12 mouse cellular contexts compared by ENCODE assay signal in genomic region chr14:25119999-25120398, GRCm38 (mm10).
DNase-seq lines count a peak whose midpoint lies in the region; ATAC-seq and TF ChIP-seq lines count a peak whose summit lies in the region.
"Had no signal": no experiment of that assay in that cellular context is flagged by ENCODE, and none has a peak within 500 bp of the region (broad histone marks: within the 10 kb centered on the region; RNA-seq: fewer than 3 reads in every experiment).

No protein-coding gene starts in this region.

- no peak overlapping the region for H3K9ac ChIP-seq in hindbrain, embryonic 13.5 days
- H3K9ac ChIP-seq in liver, postnatal 0 days (replicated peaks) = no peak overlapping the region
- no peak overlapping the region for H3K9ac ChIP-seq in liver, embryonic 12.5 days

- no peak for ATAC-seq in hindbrain, embryonic 13.5 days (ENCODE audit: low FRiP score)
- ATAC-seq in liver, postnatal 0 days = no peak
- ATAC-seq in liver, embryonic 12.5 days = no peak

- no peaks in the 10 kb centered on the region for H3K9me3 ChIP-seq in hindbrain, embryonic 13.5 days
- H3K9me3 ChIP-seq in hindbrain, embryonic 10.5 days = 0 out of 2 replicates have a peak, but pooled peaks cover 2% of the 10 kb centered on the region
- H3K9me3 ChIP-seq in liver, postnatal 0 days (ENCODE audit: low read length) = no peaks in the 10 kb centered on the region
- H3K9me3 ChIP-seq in liver, embryonic 12.5 days (replicated peaks) = no peaks in the 10 kb centered on the region

- TF ChIP-seq POLR2A in brain, embryonic 14.5 days (IDR thresholded peaks at IDR 0.05; ENCODE audit: borderline replicate concordance, extremely low read depth, insufficient read depth, insufficient read length, poor library complexity, severe bottlenecking) = no peak

- 0 out of 2 replicates have a peak overlapping the region, but pooled peaks have one; percentile 9 for H3K27ac ChIP-seq in hindbrain, embryonic 13.5 days
- no peak overlapping the region for H3K27ac ChIP-seq in hindbrain, embryonic 10.5 days
- H3K27ac ChIP-seq in liver, postnatal 0 days (ENCODE audit: low read depth) = no peak overlapping the region
- no peak overlapping the region for H3K27ac ChIP-seq in liver, embryonic 12.5 days

- peak; percentile 20; the same call in 1 of the 2 replicates for TF ChIP-seq CTCF in liver, postnatal 0 days (IDR thresholded peaks at IDR 0.05; ENCODE audit: low read depth)
- peak; percentile 29; the same call in 1 of the 2 replicates for TF ChIP-seq CTCF in brain, embryonic 14.5 days (IDR thresholded peaks at IDR 0.05; ENCODE audit: borderline replicate concordance, extremely low read depth, insufficient read depth, insufficient read length)

- H3K36me3 ChIP-seq in hindbrain, embryonic 13.5 days = no peaks in the 10 kb centered on the region
- no peaks in the 10 kb centered on the region for H3K36me3 ChIP-seq in hindbrain, embryonic 10.5 days
- H3K36me3 ChIP-seq in liver, postnatal 0 days (replicated peaks; ENCODE audit: insufficient read depth, low read length) = no peaks in the 10 kb centered on the region
- no peaks in the 10 kb centered on the region for H3K36me3 ChIP-seq in liver, embryonic 12.5 days

- peaks cover 28% of the 10 kb centered on the region for H3K4me1 ChIP-seq in hindbrain, embryonic 13.5 days (replicated peaks)
- peaks cover 24% of the 10 kb centered on the region for H3K4me1 ChIP-seq in hindbrain, embryonic 10.5 days (replicated peaks)
- H3K4me1 ChIP-seq in liver, postnatal 0 days (ENCODE audit: insufficient read depth) = no peaks in the 10 kb centered on the region
- H3K4me1 ChIP-seq in liver, embryonic 12.5 days = no peaks in the 10 kb centered on the region

- WGBS in hindbrain, embryonic 13.5 days = 80% methylated on average over 4 of the region's 4 CpGs
- WGBS in hindbrain, embryonic 10.5 days = 84% methylated on average over 4 of the region's 4 CpGs
- WGBS in liver, postnatal 0 days (ENCODE audit: insufficient replicate concordance) = 73% methylated on average over 4 of the region's 4 CpGs
- WGBS in liver, embryonic 12.5 days (ENCODE audit: insufficient replicate concordance) = 63% methylated on average over 4 of the region's 4 CpGs

- TF ChIP-seq EP300 in liver, postnatal 0 days (IDR thresholded peaks at IDR 0.05; ENCODE audit: low read depth) = no peak

- no peak for DNase-seq in hindbrain, embryonic 10.5 days (ENCODE audit: low spot score)
- DNase-seq in liver, postnatal 0 days = no peak
- DNase-seq in brain, embryonic 14.5 days (ENCODE audit: low read depth) = peak; percentile 53
- DNase-seq in thymus, postnatal 25 days = peak; percentile 32
- DNase-seq in urinary bladder, postnatal 4 days (ENCODE audit: low spot score in 2 of 2) = no peak
- DNase-seq: cerebellum, adult 8-10 months; heart, adult 11 months; heart, postnatal 10 days; liver; right cerebral cortex, postnatal 14 days had no signal

- H3K4me3 ChIP-seq in hindbrain, embryonic 13.5 days = no peak overlapping the region
- H3K4me3 ChIP-seq in hindbrain, embryonic 10.5 days = no peak overlapping the region
- no peak overlapping the region for H3K4me3 ChIP-seq in liver, postnatal 0 days (ENCODE audit: low read depth, low read length)
- H3K4me3 ChIP-seq in liver, embryonic 12.5 days = no peak overlapping the region

- no peak overlapping the region for H3K4me2 ChIP-seq in hindbrain, embryonic 13.5 days
- no peak overlapping the region for H3K4me2 ChIP-seq in liver, postnatal 0 days (ENCODE audit: low read depth, low read length)
- no peak overlapping the region for H3K4me2 ChIP-seq in liver, embryonic 12.5 days

- H3K27me3 ChIP-seq in hindbrain, embryonic 13.5 days = no peaks in the 10 kb centered on the region
- no peaks in the 10 kb centered on the region; the same call in 1 of the 2 replicates for H3K27me3 ChIP-seq in hindbrain, embryonic 10.5 days (ENCODE audit: insufficient read depth, poor library complexity, severe bottlenecking)
- no peaks in the 10 kb centered on the region for H3K27me3 ChIP-seq in liver, postnatal 0 days (ENCODE audit: insufficient read depth, low read length)
- H3K27me3 ChIP-seq in liver, embryonic 12.5 days (replicated peaks) = no peaks in the 10 kb centered on the region

Comparison
In these comparisons a context has a peak if more than half of its experiments do, and no peak if none do; other contexts are left out.
1. DNase-seq: peak in brain, embryonic 14.5 days (single experiment) and thymus, postnatal 25 days (single experiment); none in hindbrain, embryonic 10.5 days (single experiment), liver, postnatal 0 days (single experiment) and urinary bladder, postnatal 4 days (0 of 2).